Mouse (Mus musculus) myocyte (in vitro differentiated cells): ENCODE measurements around the gene Ube2z. TPM values are rescaled to one million over a fixed set of nuclear protein-coding genes. Genes with fewer than 3 reads are reported as not detected.
"Not testable (repeated sequence)": the region's sequence is repeated elsewhere in the genome, so short reads cannot be mapped to it uniquely, and the experiment has no call there.

Experiments used
- H3K27me3 ChIP-seq: one replicate; pipeline ENCODE4 v1.6.1; 2011; ENCODE audit not compliant: control insufficient read depth, insufficient read depth, insufficient read length
- H3K36me3 ChIP-seq: one replicate; pipeline ENCODE4 v1.6.1; 2011; ENCODE audit not compliant: control insufficient read depth, insufficient read depth
- H3K4me2 ChIP-seq: one replicate; pipeline ENCODE4 v1.6.1; 2011; ENCODE audit warnings: low read depth, control low read depth
- H3K4me3 ChIP-seq: one replicate; pipeline ENCODE4 v1.5.1; 2011; ENCODE audit warnings: mild to moderate bottlenecking, control low read depth, moderate library complexity
- H3K79me2 ChIP-seq: one replicate; pipeline ENCODE4 v1.6.1; 2011; ENCODE audit not compliant: control insufficient read depth, insufficient read depth
- H3ac ChIP-seq: one replicate; pipeline ENCODE4 v1.6.1; 2011; ENCODE audit not compliant: control insufficient read depth, insufficient read length
- CEBPB ChIP-seq: IDR thresholded peaks from 2 replicates; pipeline ENCODE4 v1.6.1; 2011; ENCODE audit warnings: mild to moderate bottlenecking, moderate library complexity; ENCODE audit not compliant: poor library complexity, insufficient read depth, severe bottlenecking
- E2F4 ChIP-seq: IDR thresholded peaks from one replicate; pipeline ENCODE4 v1.6.1; 2011; ENCODE audit warnings: mild to moderate bottlenecking, control low read depth, moderate library complexity; ENCODE audit not compliant: insufficient read depth
- MAX ChIP-seq: IDR thresholded peaks from one replicate; pipeline ENCODE4 v1.6.1; 2011; ENCODE audit warnings: low read depth, mild to moderate bottlenecking, control low read depth
- MYOD1 ChIP-seq, 3 experiments: IDR thresholded peaks; one replicate each; pipeline ENCODE4 v1.6.1; 2011; ENCODE audit warnings: control low read depth in 2 of 3, low read depth in 2 of 3, mild to moderate bottlenecking in 2 of 3, moderate library complexity in 1 of 3; ENCODE audit not compliant: insufficient read length in 2 of 3, control insufficient read depth in 1 of 3
- MYOG ChIP-seq, 3 experiments: IDR thresholded peaks; one replicate each; pipeline ENCODE4 v1.6.1; 2011; ENCODE audit warnings: control low read depth in 2 of 3, low read depth in 2 of 3, mild to moderate bottlenecking in 2 of 3; ENCODE audit not compliant: insufficient read length in 2 of 3, control insufficient read depth in 1 of 3, insufficient read depth in 1 of 3
- POLR2A ChIP-seq: IDR thresholded peaks from one replicate; pipeline ENCODE4 v1.6.1; 2011; ENCODE audit warnings: low read depth, mild to moderate bottlenecking, control low read depth, moderate library complexity; ENCODE audit not compliant: insufficient read length
- POLR2AphosphoS2 ChIP-seq: IDR thresholded peaks from one replicate; pipeline ENCODE4 v1.6.1; 2011; ENCODE audit warnings: low read depth, control low read depth; ENCODE audit not compliant: insufficient read length
- REST ChIP-seq: IDR thresholded peaks from one replicate; pipeline ENCODE4 v1.6.1; 2011; ENCODE audit warnings: mild to moderate bottlenecking, control low read depth, moderate library complexity; ENCODE audit not compliant: insufficient read depth, insufficient read length
- SRF ChIP-seq: IDR thresholded peaks from one replicate; pipeline ENCODE4 v1.6.1; 2011; ENCODE audit warnings: low read depth; ENCODE audit not compliant: control insufficient read depth, insufficient read length
- TCF12 ChIP-seq: IDR thresholded peaks from one replicate; pipeline ENCODE4 v1.6.1; 2011; ENCODE audit warnings: mild to moderate bottlenecking, control low read depth; ENCODE audit not compliant: poor library complexity, insufficient read depth, severe bottlenecking
- TCF3 ChIP-seq: IDR thresholded peaks from one replicate; pipeline ENCODE4 v1.6.1; 2011; ENCODE audit warnings: low read depth, control low read depth; ENCODE audit not compliant: insufficient read length
- USF1 ChIP-seq: IDR thresholded peaks from one replicate; pipeline ENCODE4 v1.6.1; 2011; ENCODE audit warnings: low read depth, mild to moderate bottlenecking, control low read depth, moderate library complexity
- polyA plus RNA-seq: library from polyadenylated mRNA; unstranded; fragments of >200 nt; fragmentation: generic; extraction: Trizol; gene quantifications from one replicate; pipeline ENCODE4 v1.2.1, GENCODE M21; 2012; ENCODE audit warnings: missing spikeins

Ube2z gene
- 53.6 TPM for polyA plus RNA-seq

DNA sequence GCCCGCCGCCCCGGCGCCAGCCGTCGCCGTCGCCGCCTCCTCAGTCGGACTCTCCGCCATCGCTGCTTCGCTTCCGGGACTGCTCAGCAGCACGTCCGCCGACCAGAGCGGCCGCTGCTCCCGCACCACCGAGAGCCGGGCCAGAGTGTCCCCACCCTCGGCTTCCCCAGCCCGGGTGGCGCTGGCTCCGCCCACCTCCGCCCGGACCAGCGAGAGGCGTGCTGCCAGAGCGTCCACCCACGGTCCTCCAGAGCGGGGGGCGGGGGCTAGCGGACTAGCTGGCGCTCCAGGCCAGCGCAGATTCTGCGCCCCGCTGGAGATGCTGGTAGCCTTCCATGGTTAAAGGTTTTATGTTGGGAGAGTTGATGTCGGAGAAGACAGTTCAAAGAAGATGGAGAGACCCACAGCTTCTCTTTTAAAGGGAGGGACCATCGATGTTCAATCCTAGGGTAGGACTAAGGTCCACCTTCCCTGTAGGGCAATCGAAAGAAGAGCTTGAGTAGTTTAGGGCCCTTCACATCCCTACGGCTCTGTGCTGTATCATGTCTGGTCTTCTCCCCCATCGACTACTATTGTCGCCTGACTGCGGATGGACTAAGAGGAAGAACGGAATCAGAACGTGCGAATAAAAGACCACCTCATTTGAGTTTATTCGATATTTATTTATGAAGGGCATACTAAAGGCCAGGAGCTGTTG lies at the start of gene Ube2z:
Gene Ube2z, minus strand, starts transcription at position 174 of the 697 bp plus-strand sequence.
- Histone ChIP-seq H3K79me2 (peaks cover 41% of the 10 kb centered on the region), H3K4me2 (peak within 1 kb of the TSS; percentile 88), H3ac (peak within 1 kb of the TSS; percentile 93), H3K27me3 (no peaks in the 10 kb centered on the region), H3K4me3 (peak within 1 kb of the TSS; percentile 88), H3K36me3 (peaks cover 9% of the 10 kb centered on the region)
- no peak for TF ChIP-seq USF1
- no peak for TF ChIP-seq MYOD1 (IDR thresholded peaks at IDR 0.05; ENCODE audit: control insufficient read depth in 1 of 3, insufficient read length in 2 of 3, low read depth in 2 of 3)
- TF ChIP-seq TCF12, result no peak
- peak; percentile 92 for TF ChIP-seq POLR2AphosphoS2
- TF ChIP-seq MAX, result no peak
- TF ChIP-seq REST, result no peak
- peak in 2 of 3 experiments; percentile 8 to 59 for TF ChIP-seq MYOG (IDR thresholded peaks at IDR 0.05; ENCODE audit: control insufficient read depth in 1 of 3, insufficient read depth in 1 of 3, insufficient read length in 2 of 3, low read depth in 2 of 3)
- TF ChIP-seq E2F4, result no peak
- TF ChIP-seq POLR2A, result peak; percentile 96
- TF ChIP-seq TCF3, result no peak
- no peak for TF ChIP-seq CEBPB
- no peak for TF ChIP-seq SRF

DNA sequence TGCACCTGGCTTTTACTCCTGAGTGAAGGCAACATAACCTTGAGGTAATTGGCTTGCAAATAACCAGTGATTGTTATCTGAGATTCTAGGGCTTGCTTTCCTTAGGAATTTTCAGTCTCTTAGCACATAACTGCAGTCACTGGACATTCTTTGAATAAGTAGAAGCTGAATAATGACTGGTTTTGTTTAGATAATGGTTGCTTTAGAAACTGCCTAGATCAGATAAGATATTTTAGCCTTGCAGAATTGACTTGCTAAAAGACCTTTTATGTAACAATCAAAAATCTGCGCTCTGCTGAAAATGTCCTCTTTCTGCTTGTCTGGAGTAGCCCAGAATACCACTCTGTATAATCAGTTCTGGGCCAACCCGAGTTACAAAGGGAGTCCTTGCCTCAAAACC lies 48.9 kb upstream of the Ube2z start:
- no peak for TF ChIP-seq TCF3
- TF ChIP-seq REST, result no peak
- TF ChIP-seq USF1, result no peak
- no peak for TF ChIP-seq E2F4
- no peak for TF ChIP-seq MYOD1 (IDR thresholded peaks at IDR 0.05; ENCODE audit: control insufficient read depth in 1 of 3, insufficient read length in 2 of 3, low read depth in 2 of 3)
- TF ChIP-seq POLR2A, result no peak
- no peak for TF ChIP-seq TCF12
- TF ChIP-seq CEBPB, result no peak
- TF ChIP-seq MYOG (IDR thresholded peaks at IDR 0.05; ENCODE audit: control insufficient read depth in 1 of 3, insufficient read depth in 1 of 3, insufficient read length in 2 of 3, low read depth in 2 of 3), result no peak
- TF ChIP-seq MAX, result no peak
- TF ChIP-seq POLR2AphosphoS2, result no peak
- no peak for TF ChIP-seq SRF
- H3K4me3 ChIP-seq, result no peak overlapping the region
- H3K36me3 ChIP-seq, result no peaks in the 10 kb centered on the region
- H3K4me2 ChIP-seq, result no peak overlapping the region
- no peak overlapping the region for H3ac ChIP-seq
- H3K79me2 ChIP-seq, result no peaks in the 10 kb centered on the region
- H3K27me3 ChIP-seq, result no peaks in the 10 kb centered on the region

DNA sequence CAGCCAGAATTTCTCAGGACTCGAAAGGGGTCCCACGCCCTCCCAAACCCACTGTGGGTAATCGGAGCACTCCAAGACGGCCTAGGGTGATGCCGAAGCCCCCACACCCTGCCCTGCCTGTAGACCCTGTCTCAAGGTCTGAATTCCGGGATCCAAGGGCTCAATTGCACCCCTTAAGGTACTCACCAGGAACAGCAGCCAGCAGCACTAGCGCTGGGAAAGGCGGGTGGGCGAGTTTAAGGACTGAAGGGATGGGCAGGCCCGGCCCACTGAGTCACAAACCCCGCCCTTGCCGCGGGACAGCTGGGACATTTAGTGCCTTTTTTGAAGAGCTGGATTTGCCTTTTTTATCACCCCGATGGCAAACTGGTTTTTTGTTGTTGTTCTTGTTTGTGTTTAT lies 46.6 kb upstream of the Ube2z start, which contains the start of gene Calcoco2:
Gene Calcoco2, minus strand, starts transcription at position 214 of the 400 bp plus-strand sequence.
- Histone ChIP-seq H3K79me2 (no peaks in the 10 kb centered on the region), H3ac (no peak within 1 kb of the TSS), H3K27me3 (no peaks in the 10 kb centered on the region), H3K36me3 (no peaks in the 10 kb centered on the region), H3K4me2 (no peak within 1 kb of the TSS), H3K4me3 (no peak within 1 kb of the TSS)
- TF ChIP-seq POLR2A, result no peak
- TF ChIP-seq USF1, result no peak
- no peak for TF ChIP-seq MYOD1 (IDR thresholded peaks at IDR 0.05; ENCODE audit: control insufficient read depth in 1 of 3, insufficient read length in 2 of 3, low read depth in 2 of 3)
- no peak for TF ChIP-seq TCF3
- no peak for TF ChIP-seq SRF
- TF ChIP-seq CEBPB, result no peak
- no peak for TF ChIP-seq POLR2AphosphoS2
- no peak for TF ChIP-seq TCF12
- TF ChIP-seq MYOG (IDR thresholded peaks at IDR 0.05; ENCODE audit: control insufficient read depth in 1 of 3, insufficient read depth in 1 of 3, insufficient read length in 2 of 3, low read depth in 2 of 3), result no peak
- TF ChIP-seq MAX, result no peak
- TF ChIP-seq E2F4, result no peak
- TF ChIP-seq REST, result no peak

- not testable (repeated sequence) for H3K4me3 ChIP-seq, H3ac ChIP-seq, H3K36me3 ChIP-seq, H3K79me2 ChIP-seq, H3K4me2 ChIP-seq, H3K27me3 ChIP-seq
Measured at GRCm38 (mm10) chr11:96110950-96111349, 45.8 kb upstream of the Ube2z start.

- Histone ChIP-seq H3K79me2 (no peaks in the 10 kb centered on the region), H3K27me3 (peaks cover 6% of the 10 kb centered on the region), H3K4me2 (no peak overlapping the region), H3K4me3 (no peak overlapping the region), H3ac (no peak overlapping the region), H3K36me3 (no peaks in the 10 kb centered on the region)
- TF ChIP-seq USF1 (no peak), TCF3 (no peak), POLR2AphosphoS2 (no peak), MAX (no peak), REST (no peak), MYOD1 (IDR thresholded peaks at IDR 0.05; ENCODE audit: control insufficient read depth in 1 of 3, insufficient read length in 2 of 3, low read depth in 2 of 3) (no peak), MYOG (IDR thresholded peaks at IDR 0.05; ENCODE audit: control insufficient read depth in 1 of 3, insufficient read depth in 1 of 3, insufficient read length in 2 of 3, low read depth in 2 of 3) (no peak), SRF (no peak), E2F4 (no peak), TCF12 (no peak), POLR2A (no peak), CEBPB (no peak)
Measured at GRCm38 (mm10) chr11:96108376-96108775, 43.2 kb upstream of the Ube2z start.
